Mouse (Mus musculus): ENCODE data around the gene Kcnn4. TPM values are rescaled to one million over a fixed set of nuclear protein-coding genes. Genes with fewer than 3 reads are reported as not detected.

The Kcnn4 gene
- polyA plus RNA-seq (2012; rRNA removed) = 7.4 and 11.9 TPM in 2 replicates

GRCm38 (mm10) chr7:24369731-24370541, at the start of gene Kcnn4:
Kcnn4 (plus strand) TSS chr7:24370263.

GRCm38 (mm10) chr7:24333304-24333986, 36.6 kb upstream of the Kcnn4 start, which contains the start of gene Tescl:
Tescl (minus strand) TSS chr7:24333936.

GRCm38 (mm10) chr7:24348896-24349295, 21.2 kb upstream of the Kcnn4 start, which contains the start of gene Lypd5:
Lypd5 (plus strand) TSS chr7:24349196.

GRCm38 (mm10) chr7:24399256-24400081, 29.4 kb downstream of the Kcnn4 start, which contains the start of gene Smg9:
Smg9 (plus strand) TSS chr7:24399619.

Other genes with a start within 250 kb of the Kcnn4 start
- gene Zfp235, start 236.1 kb upstream of the Kcnn4 start, polyA plus RNA-seq (2012; rRNA removed) = 9.4 and 12.1 TPM in 2 replicates
- gene Zfp114, start 195.2 kb upstream of the Kcnn4 start, polyA plus RNA-seq (2012; rRNA removed) = 2.0 and 3.0 TPM in 2 replicates
- gene Zfp111, start 158.8 kb upstream of the Kcnn4 start, polyA plus RNA-seq (2012; rRNA removed) = 6.3 and 7.0 TPM in 2 replicates
- 3.0 and 4.6 TPM in 2 replicates for gene Zfp109, start 132.7 kb upstream of the Kcnn4 start, polyA plus RNA-seq (2012; rRNA removed)
- 1.5 and 3.2 TPM in 2 replicates for gene Zfp108, start 115.5 kb upstream of the Kcnn4 start, polyA plus RNA-seq (2012; rRNA removed)
- gene Zfp93, start 99.8 kb upstream of the Kcnn4 start, polyA plus RNA-seq (2012; rRNA removed) = 4.5 and 6.8 TPM in 2 replicates
- 46.2 and 50.8 TPM in 2 replicates for gene Zfp61, start 69.0 kb upstream of the Kcnn4 start, polyA plus RNA-seq (2012; rRNA removed)
- 15.5 and 18.2 TPM in 2 replicates for gene Zfp94, start 53.6 kb upstream of the Kcnn4 start, polyA plus RNA-seq (2012; rRNA removed)
- 0.16 and 0.25 TPM in 2 replicates for gene Tescl, start 36.3 kb upstream of the Kcnn4 start, polyA plus RNA-seq (2012; rRNA removed)
- gene Lypd5, start 21.1 kb upstream of the Kcnn4 start, polyA plus RNA-seq (2012; rRNA removed) = 0.02 TPM in 1 of 2 replicates, not detected in the other
- 39.6 and 40.1 TPM in 2 replicates for gene Smg9, start 29.4 kb downstream of the Kcnn4 start, polyA plus RNA-seq (2012; rRNA removed)
- gene Irgc1, start 82.0 kb downstream of the Kcnn4 start, polyA plus RNA-seq (2012; rRNA removed) = not detected in 2 replicates
- gene Plaur, start 92.2 kb downstream of the Kcnn4 start, polyA plus RNA-seq (2012; rRNA removed) = 1.9 and 2.7 TPM in 2 replicates
- 76.5 and 113 TPM in 2 replicates for gene Cadm4, start 111.8 kb downstream of the Kcnn4 start, polyA plus RNA-seq (2012; rRNA removed)
- 87.0 and 164 TPM in 2 replicates for gene Zfp428, start 136.7 kb downstream of the Kcnn4 start, polyA plus RNA-seq (2012; rRNA removed)
- gene AC161166.1, start 142.2 kb downstream of the Kcnn4 start, polyA plus RNA-seq (2012; rRNA removed) = not detected in 2 replicates
- gene Irgq, start 160.4 kb downstream of the Kcnn4 start, polyA plus RNA-seq (2012; rRNA removed) = 19.9 and 20.5 TPM in 2 replicates
- 0.28 TPM in 1 of 2 replicates, not detected in the other for gene Pinlyp, start 175.9 kb downstream of the Kcnn4 start, polyA plus RNA-seq (2012; rRNA removed)
- 111 and 112 TPM in 2 replicates for gene Xrcc1, start 176.0 kb downstream of the Kcnn4 start, polyA plus RNA-seq (2012; rRNA removed)
- gene Ethe1, start 217.3 kb downstream of the Kcnn4 start, polyA plus RNA-seq (2012; rRNA removed) = 12.1 and 14.3 TPM in 2 replicates
- 0.88 and 1.4 TPM in 2 replicates for gene Zfp575, start 217.4 kb downstream of the Kcnn4 start, polyA plus RNA-seq (2012; rRNA removed)
- gene Phldb3, start 240.5 kb downstream of the Kcnn4 start, polyA plus RNA-seq (2012; rRNA removed) = 0.40 and 0.60 TPM in 2 replicates

All from central nervous system, embryonic 11.5 days (tissue).